Mouse (Mus musculus): ENCODE data around the gene 1700028J19Rik. TPM values are rescaled to one million over a fixed set of nuclear protein-coding genes. Genes with fewer than 3 reads are reported as not detected.

Gene 1700028J19Rik
- under 1 TPM; 0.31 to 0.98 (median 0.74) TPM for total RNA-seq (2022)

DNA sequence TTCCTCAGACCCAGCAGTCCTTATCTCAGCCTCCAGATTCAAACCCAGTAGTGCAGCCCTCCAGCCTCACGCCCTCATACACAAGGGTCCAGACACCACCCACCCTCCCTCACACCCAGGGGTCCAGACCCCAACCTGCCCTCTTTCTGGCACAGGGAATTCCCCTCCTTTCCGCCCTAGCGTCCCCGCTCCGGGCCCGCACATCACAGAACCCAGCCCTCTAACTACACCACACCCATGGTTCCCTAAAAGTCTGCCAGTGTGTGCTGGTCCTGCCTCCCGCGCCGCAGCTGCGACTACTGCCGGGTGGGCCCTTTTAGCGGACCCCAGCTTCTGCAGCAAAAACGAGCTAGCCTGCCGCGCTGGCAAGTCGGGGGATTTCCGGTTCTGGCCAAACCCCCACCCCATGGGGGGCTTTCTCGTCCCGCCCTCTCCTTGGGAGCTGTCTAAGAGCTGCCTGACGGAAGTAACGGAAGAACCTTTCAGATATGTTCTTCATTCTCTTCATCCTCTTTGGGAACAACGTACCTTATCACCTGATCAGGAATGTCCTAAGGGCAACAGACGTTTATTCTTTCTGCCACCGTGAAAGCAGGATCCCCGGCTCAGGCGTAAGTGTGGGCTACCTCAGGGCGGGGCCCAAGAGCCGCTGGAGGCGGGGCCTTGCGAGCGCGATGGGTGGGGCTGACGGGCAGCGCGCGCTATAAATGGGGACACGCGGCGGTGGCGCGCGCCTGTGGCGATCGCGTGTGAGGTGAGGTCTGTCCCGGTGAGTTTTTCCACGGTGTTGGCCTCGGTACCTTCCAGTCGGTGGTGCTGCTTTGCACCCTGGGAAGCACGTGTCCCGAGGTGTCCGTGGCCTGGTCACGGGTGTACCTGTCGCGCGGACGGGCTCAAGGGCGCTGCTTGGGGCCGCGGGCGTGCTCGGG lies at the start of gene 1700028J19Rik, which contains the start of gene 2410002F23Rik:
Gene 1700028J19Rik (minus strand): TSS at position 641 of the 929 bp plus-strand sequence.
Gene 2410002F23Rik (plus strand): TSS at position 668 of the 929 bp plus-strand sequence.
- DNase-seq (ENCODE audit: low spot score): peak; percentile 93

DNA sequence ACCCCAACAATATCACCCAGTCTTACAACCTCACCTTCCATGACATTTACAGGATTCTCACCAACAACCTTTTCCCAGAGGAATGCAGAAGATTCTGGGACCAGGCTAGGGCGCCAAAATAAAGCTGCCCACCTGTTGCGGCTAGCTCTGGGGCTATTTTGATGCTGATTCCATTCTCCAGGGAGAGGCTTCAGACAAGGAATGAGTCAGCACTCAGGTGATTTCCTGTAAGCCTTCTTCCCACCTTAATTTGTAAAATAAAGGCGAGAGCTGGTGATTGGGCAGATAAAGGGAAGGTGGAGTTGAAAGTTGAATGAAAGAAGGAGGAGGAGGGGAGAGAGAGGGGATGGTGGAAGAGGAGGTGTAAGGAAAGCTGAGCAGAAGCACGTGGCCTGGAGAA lies 44.9 kb upstream of the 1700028J19Rik start:
- DNase-seq (ENCODE audit: low spot score): no peak

DNA sequence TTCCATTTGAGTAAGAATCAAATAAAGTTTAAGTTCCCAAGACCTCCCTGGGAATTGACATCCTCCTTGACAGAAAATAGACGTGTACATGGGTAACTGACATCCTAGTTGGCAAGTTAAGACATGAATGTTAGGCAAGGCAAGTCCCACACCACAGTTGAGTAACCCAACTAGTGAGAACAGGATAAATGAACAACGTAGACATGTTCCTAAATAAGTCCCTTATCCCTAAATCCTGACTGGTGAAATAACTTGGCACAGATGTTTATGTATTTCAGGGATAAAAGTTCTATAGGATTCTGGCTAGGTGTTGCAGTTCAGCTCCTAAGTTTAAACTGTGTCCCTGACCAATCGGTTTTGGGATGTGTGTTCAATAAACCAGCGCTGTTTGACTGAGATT lies 44.5 kb upstream of the 1700028J19Rik start:
- DNase-seq (ENCODE audit: low spot score): no peak

DNA sequence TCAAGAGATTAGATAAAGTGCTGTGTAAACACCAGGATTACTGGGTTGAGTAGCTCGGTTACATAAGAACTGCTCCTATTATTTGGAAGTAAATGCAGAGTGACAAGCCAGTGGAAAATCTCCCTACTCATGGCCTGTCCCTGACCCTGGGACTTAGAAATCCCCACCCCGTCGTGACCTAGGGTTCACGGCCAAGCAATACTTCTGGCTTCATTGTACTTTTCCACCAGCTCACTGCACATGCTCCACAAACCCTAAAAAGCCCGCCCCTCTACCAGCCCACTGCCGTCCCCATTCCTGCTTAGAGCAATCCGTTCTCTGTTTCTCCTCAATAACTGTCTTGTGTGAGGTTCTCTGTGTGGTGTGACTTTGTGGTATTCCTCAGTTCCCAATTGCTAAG lies 41.3 kb upstream of the 1700028J19Rik start:
- DNase-seq (ENCODE audit: low spot score): no peak

DNA sequence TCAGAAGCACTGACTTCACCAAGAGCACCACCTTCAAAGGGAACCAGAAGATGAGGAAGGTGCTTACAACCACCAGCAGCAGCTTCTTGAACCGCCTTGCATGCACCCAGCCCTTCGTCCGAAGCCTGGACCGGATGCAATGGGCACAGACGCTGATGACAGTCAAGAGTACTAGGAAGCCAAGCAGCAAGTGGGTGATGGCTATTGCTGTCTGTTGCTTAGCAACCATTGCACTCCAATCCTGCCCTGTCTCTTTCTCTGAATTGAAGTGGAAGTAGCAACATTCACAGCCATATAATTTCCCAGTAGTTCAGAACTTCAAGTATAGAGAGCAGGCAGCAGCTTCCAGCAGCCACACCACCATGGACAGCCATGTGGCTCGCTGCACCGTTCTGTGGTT lies 35.1 kb upstream of the 1700028J19Rik start:
- DNase-seq (ENCODE audit: low spot score): no peak

DNA sequence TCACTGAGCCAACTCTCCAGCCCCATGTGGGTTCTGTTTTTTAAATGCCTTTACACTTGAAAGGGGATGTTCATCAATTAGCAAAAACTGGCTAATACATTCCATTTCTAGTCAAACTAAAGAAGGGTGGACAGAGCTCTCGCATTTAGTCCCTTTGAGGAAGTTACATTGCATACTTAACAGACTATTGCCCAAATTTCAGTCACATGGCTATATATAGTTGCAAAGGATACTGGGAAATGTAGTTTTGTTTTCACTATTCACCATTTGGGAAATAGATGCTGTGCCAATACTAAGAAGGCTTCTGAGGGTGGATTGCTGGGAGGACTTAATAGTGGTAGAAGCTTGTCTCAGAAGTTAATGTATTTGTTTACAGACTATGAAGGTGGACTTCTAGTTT lies 34.5 kb upstream of the 1700028J19Rik start:
- DNase-seq (ENCODE audit: low spot score): no peak

DNA sequence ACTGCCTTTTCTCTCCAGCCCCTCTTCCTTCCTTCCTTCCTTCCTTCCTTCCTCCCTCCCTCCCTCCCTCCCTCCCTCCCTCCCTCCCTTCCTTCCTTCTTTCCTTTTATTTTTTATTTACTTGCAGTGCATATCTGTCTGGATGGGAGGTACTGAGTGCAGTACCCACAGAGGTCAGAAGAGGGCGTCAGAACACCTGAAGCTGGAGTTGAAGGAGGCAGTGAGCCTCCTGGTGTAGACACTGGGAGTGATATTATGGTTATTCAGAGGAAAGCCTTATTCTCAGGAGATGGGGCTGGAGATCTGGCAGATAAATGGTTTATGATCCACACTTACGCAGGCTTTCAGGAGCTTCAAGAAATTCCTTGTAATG lies 30.7 kb upstream of the 1700028J19Rik start:
- DNase-seq (ENCODE audit: low spot score): no peak

DNA sequence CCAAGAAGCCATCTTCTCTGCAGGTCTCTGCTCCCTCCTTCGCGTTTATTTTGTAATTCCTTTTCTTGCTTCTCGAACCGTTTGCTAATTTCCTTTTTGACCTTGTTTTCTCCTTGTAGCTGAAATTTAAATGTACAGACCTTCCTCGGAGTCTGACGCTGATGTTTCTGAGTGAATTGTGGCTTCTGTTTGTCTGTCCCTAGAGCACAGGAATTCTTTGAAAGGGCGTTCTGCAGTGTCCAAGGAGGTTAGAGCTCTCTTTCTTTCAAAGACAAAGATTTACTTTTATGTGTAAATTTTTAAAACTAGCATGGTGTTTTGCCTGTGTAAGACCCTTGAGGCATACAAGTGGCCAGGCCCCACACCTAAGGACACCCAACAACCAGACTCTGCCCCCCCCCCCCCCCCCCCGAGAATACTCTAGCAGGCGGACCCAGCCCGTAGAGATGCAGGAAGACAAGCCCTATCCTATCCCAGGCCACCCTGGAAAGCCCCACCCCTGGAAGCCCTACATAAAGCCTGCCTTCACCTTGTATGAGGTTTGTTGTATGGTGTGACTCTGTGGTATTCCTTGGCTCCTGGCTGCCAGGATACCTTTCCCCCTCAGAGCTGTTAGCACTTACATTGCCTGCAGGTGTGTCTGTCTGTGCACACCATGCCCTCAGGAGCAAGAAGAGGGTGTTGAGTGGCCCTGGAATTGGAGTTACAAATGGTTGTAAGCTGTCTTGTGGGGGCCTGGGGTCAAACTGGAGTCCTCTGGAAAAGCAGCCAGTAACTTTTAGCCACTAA lies 30.2 kb upstream of the 1700028J19Rik start:
- no peak for DNase-seq (ENCODE audit: low spot score)

DNA sequence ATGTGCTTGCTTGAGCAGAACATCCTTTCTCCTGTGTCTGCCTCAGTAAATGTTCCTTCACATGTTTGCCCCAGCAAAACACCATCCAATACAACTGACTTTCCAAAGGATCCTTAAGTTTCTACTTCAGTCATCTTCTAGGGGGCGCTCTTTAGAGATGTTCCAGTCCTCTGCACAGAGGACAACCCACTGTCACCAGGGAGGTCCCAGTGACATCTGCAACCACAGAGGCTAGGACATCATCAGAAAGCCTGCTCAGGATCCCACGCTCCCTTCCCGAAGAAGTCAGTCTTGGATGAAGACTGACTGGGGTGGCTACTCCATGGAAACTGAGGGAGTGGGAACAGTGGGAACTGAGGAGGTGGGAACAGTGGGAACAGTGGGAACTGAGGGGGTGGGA lies 29.1 kb upstream of the 1700028J19Rik start:
- DNase-seq (ENCODE audit: low spot score): no peak

DNA sequence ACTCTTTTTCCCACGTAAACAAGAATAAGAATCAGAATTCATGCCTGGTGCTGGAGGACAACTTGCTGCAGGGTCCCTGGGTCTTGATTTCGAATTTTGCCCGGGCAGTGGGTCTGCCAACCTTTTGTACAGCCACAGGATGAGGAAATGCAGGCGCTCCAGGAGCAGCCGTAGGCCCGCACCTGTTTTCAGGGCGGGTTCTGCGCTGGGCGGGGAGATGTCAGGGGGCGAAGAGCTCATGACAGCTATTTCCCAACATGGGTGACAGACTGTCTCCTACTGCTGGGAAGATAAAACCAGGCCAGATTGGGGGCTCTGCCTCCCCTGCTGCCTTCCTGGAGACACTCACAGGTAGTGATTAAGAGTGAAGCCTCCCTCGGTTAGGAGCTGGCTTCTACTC lies 27.6 kb upstream of the 1700028J19Rik start:
- no peak for DNase-seq (ENCODE audit: low spot score)

DNA sequence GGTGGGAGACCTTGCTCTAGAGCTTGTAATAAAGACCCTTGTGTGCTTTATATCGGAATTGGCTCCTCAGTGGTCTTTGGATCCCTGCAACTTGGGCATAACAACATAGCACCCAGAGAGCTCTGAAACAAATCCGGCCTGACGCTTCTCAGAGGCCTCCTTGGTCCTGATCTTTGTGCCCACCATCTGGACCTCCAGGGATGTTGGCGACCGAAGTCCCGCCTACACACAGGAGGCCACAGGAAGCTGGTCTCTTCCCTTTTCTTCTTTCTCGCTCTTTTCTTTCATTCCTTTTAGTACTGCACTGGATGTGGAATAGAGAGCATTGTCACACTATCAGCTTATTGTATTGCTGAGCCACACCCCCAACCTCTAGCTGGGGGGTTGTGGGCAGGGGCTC lies 27.0 kb upstream of the 1700028J19Rik start:
- DNase-seq (ENCODE audit: low spot score): no peak

DNA sequence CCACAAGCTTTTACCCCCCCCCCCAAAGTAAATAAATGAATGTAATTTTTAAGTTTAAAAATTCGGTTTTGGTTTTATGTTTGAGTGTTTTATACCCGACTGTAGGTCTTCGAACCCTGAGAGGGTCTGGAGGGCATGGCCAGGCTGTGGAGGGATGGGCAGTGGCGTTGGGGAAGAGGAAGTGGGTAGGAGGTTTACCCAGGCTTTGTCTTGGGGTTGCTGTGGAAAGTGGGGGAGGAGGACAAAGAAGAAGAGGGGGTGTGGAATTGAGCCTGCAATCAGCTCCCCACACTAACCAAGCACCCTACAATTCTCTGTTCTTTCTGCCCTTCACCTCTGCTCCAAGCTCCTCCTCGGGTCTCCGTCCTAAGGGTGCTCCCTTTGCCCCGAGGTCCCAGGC lies 26.1 kb upstream of the 1700028J19Rik start:
- no peak for DNase-seq (ENCODE audit: low spot score)

DNA sequence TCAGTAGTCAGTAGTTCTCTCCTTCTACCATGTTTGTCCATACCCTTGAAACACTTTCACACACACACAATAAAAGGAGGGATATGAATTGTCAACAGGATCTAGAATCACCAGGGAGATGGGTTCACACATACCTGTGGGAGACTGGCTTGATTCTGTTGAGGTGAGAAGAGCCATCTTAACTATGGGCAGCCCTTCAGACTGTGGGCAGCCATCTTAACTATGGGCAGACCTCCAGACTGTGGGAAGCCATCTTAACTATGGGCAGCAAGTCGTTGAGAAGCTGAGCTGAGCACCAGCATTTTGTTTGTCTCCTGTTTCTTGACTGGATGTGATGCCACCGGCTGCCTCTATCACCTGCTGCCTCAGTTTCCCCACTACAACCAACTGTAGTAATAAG lies 24.8 kb upstream of the 1700028J19Rik start:
- DNase-seq (ENCODE audit: low spot score): no peak

DNA sequence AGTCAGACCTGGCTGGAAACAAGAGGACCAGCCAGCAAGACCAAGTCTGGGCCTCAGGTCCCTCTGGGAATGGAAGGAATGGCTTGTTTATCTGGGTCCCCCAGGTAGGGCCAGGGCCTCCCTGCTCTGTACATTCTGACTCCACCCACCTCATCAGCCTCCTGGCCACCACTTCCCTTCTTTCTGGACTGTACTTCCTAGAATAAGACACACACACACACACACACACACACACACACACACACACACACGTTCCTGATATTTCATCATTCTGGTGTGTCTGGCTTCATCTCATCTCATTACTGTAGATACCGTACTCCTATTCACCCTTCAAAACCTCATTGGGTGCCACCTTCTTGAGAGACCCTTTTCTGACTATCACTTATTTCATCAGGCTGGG lies 22.9 kb upstream of the 1700028J19Rik start:
- no peak for DNase-seq (ENCODE audit: low spot score)

DNA sequence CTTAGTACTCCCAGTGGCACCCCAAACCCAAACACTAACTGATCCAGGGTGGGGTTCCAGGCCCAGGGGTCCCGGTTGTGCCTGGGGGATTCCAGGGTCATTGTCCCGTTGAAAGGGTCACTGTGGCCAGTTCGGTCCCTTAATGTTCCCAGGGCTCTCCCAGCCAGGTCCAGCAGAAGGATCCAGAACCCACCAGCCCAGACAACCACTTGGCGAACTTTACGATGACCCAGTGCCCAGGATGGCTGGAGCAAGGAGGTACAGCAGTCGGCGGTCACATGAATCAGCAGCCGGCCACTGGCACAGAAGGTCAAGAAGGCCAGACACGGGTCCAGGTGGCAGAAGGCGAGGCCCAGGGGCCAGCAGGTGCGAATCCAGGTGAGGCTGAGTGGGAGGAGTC lies 21.6 kb upstream of the 1700028J19Rik start:
- DNase-seq (ENCODE audit: low spot score): no peak

DNA sequence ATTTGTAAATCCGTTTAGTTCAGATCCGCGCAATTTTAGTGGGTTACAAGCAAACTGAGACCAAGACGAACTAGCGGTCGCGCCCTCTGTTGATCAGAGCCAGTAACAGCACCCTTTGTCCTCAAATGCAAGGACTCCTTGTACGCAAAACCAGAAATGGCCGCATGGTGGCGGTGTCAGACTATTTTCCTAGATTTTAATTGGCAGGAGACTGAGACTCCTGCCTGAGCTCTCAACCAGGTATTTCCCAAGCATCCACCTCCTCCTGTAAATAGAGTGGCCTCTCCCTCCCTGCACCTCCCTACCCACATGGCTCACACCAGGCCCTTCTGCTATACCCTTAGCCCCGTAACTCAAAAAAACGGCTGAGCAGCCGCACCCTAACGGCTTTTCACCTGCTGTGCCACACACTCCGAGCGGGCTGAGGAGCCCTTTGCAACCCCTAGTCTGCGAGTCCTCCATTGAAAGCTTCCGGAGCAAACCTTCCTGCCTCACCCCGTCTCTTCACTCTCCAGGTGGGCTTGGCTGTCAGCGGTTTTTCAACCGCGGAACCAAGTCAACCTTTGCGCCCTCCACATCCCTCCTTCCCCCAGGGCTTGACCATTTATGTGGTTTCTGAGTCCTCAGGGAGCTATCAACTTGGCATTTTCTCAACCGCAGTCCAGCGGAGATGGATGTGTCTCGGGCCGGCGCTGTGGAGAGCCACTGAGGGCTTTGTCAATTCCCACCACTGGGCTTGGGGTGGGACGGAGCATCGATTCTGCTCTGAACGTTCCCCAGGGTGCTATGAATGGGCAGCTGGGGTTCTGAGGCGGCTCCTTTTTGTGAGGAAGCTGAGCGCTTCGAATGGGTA lies 16.5 kb upstream of the 1700028J19Rik start:
- DNase-seq (ENCODE audit: low spot score): peak; percentile 95

DNA sequence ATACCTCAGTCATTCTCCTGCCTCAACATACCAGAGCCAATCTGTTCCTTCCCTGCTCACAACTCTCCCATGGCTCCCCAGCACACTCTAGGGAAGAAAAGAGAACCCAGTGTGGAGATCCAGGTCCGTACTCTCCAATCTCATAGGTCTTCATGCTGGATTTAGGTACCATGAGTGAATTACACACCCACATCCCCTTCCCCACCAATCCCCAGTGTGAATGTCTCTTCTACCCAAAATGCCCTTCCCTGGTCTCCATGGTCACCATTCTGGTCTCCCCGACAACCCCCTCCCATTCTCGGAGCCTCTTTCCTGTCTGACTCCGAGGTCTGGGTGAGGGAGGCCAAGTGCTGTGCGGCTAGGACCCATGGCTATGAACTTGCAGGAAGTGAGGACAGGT lies 14.7 kb upstream of the 1700028J19Rik start, which contains the start of gene Gm15517:
Gene Gm15517 (plus strand): TSS at position 301 of the 400 bp plus-strand sequence.
- no peak for DNase-seq (ENCODE audit: low spot score)

DNA sequence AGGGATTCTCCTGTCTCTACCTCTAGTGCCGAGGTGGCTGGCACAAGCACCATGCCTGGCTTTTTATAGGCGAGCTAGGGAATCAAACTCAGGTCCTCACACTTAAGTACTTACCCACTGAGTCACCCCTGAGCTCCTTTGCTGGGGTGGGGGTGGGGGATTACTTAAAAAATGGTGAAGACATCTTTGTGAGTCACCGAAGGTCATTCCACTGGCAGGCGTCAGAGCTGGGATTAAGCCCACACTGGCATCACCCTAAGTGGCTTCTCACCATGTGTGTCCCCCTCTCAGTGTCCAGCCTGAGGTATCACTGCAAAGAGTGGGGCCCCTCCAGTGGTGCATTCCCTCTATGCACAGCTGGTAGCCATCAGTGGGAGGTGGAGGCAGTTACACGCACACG lies 13.9 kb upstream of the 1700028J19Rik start:
- DNase-seq (ENCODE audit: low spot score): no peak

DNA sequence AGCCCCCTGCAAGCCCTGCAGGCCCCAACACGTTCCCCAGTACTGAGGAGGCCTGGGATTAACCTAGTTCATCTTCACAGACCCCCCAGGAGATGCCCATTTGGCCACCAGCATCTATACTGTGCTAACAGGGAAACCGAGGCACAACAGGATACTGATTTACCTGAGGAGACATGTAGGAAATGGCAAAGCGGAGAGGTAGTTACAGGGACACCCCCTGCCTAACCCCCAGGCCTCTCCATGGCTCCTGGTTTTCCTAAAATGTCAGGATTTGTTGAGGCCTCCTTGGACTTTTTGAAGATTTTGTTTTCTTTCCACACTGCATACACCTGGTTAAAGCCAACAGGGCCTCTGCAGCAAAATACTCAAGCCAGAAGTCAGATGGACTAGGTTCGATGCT lies 10.8 kb upstream of the 1700028J19Rik start, which contains the start of gene Acp4:
Gene Acp4 (minus strand): TSS at position 101 of the 400 bp plus-strand sequence.
- DNase-seq (ENCODE audit: low spot score): no peak

DNA sequence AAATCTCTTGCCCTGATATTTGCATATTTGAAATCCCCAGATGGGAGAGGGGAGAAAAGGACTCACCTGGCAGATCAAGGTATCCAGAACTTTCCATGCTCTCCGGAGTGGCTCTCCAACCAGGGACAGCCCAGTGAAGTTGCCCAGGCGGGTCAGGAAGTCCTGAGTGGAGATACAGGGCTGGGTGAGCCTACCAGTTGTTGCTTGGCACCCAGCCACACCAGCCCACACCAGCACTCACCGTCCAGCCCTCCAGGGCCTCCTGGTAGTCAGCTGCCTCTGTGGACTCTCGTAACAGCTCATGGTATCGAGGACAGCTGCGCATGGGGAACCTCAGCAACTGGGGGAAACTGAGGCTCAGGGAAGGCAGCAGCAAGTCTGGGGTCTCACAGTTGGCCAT lies 8.4 kb upstream of the 1700028J19Rik start:
- DNase-seq (ENCODE audit: low spot score): no peak

DNA sequence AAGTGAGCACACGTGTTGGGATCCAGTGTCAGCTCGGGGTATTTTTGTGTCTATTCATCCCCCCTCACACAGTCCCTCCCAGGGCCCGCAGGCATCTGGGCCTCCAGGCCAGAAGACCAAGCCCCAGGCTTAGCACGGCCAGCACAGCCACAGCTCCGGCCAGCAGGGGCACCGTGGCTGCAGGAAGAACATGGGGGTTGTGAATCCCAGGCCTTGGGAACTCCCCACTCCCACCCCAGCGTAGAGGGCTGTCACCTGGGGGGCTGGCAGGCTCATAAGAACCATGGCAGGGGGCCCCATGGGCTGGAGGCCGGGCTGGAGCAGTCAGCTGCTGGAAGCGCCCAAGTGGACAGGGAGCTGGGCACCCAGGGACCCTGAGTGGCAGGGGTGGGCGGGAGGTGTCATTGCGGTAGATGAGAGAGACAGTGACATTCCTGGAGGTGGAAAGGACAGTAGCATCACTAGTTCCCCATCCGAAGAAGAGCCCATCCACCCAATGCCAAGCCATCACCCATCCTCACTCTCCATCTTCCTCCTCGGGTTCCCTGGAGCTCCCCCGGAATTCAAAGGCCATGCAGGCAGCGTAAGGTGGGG lies 6.6 kb upstream of the 1700028J19Rik start:
- DNase-seq (ENCODE audit: low spot score): no peak

All from heart, adult 8-10 months (tissue).